Mouse (Mus musculus) C2C12 (cell line): ENCODE data around the gene Lrtm1.

Experiments
- CEBPB ChIP-seq: IDR thresholded peaks from one replicate; pipeline ENCODE4 v1.6.1; 2011; ENCODE audit warnings: low read depth, mild to moderate bottlenecking, control low read depth, moderate library complexity
- CTCF ChIP-seq: IDR thresholded peaks from one replicate; pipeline ENCODE4 v1.5.1; 2011; ENCODE audit not compliant: control insufficient read depth, insufficient read depth, insufficient read length
- FOSL1 ChIP-seq: IDR thresholded peaks from one replicate; pipeline ENCODE4 v1.8.0; 2011; ENCODE audit warnings: mild to moderate bottlenecking, low read length; ENCODE audit not compliant: poor library complexity, insufficient read depth, severe bottlenecking
- MAX ChIP-seq: IDR thresholded peaks from one replicate; pipeline ENCODE4 v1.6.1; 2011; ENCODE audit warnings: mild to moderate bottlenecking, control low read depth
- MYOD1 ChIP-seq: IDR thresholded peaks from one replicate; pipeline ENCODE4 v1.6.1; 2011; ENCODE audit warnings: low read depth; ENCODE audit not compliant: control insufficient read depth, insufficient read length
- MYOG ChIP-seq: IDR thresholded peaks from one replicate; pipeline ENCODE4 v1.6.1; 2011; ENCODE audit not compliant: control insufficient read depth, insufficient read length; ENCODE audit errors: extremely low read depth
- USF1 ChIP-seq: IDR thresholded peaks from one replicate; pipeline ENCODE4 v1.6.1; 2011; ENCODE audit warnings: low read depth, mild to moderate bottlenecking, control low read depth, moderate library complexity

- TF ChIP-seq CTCF (no peak), MAX (no peak), CEBPB (no peak), MYOD1 (no peak), USF1 (no peak), MYOG (no peak), FOSL1 (no peak)
These were observed 5.2 kb downstream of the Lrtm1 start for GRCm38 (mm10) chr14:29023246-29023645.
